Mouse (Mus musculus): ENCODE results near the gene Il1rn. TPM values are rescaled to one million over a fixed set of nuclear protein-coding genes. Genes with fewer than 3 reads are reported as not detected.

Gene Il1rn
- not detected for total RNA-seq (2021)
- long read RNA-seq, result 0 reads

DNA sequence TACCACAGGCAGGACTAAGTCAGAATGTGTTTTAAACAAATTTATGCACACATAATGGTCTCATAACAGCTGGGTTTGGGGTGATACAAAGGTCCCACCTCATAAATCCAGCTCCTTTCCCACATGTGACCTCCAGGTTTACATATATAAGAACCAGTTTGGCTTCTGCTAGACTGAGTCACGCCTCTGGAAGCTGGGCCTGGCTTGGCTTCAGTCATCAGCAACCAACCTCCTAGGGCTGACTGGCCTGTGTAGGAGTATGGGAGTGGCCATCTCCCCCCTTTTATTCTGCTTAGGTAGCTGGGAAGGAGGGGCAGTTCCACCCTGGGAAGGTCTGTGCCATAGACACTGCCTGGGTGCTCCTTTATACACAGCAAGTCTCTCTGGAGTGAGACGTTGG is at the start of gene Il1rn:
Il1rn (plus strand) TSS at position 309 of the 400 bp plus-strand sequence.
- no peak for DNase-seq (ENCODE audit: low spot score in 2 of 2)

DNA sequence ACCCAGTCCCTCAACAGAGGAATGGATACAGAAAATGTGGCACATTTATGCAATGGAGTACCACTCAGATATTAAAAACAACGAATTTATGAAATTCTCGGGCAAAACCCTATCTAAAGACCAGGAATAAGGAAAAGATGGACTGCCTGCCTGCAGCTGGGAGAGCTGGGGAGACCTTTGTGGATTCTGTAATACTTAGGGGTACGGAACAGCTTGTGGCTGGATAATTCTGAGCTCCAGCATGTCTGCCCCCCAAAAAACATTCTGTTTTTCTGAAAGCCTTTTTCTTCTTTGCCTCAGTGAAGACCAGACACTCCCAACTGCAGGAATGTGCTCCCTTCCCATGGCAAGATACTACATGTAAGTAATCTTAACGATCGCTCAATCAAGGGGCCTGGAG is 45.8 kb upstream of the Il1rn start, which contains the start of gene Il1f10:
Il1f10 (plus strand) TSS at position 301 of the 400 bp plus-strand sequence.
- DNase-seq (ENCODE audit: low spot score in 2 of 2), result no peak

DNA sequence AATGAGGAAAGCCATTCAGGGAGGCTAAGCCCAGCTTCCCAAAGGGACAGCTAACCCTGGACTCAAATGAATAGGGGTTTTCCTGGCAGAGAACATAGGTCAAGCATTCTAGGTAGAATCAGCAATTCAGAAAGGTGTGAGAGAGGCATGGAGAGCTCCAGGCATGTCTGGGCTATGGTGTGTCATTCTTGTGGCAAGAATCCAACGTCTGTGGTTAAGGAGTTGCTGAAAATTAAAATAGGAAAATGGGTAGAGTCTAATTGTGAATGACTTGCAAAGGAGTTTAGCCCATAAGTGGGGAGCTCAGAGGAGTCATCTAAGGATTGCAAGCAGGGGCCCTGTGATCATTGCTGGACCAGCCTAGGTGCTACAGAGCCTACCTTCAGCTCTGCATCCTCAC is 42.0 kb upstream of the Il1rn start:
- DNase-seq (ENCODE audit: low spot score in 2 of 2), result no peak

DNA sequence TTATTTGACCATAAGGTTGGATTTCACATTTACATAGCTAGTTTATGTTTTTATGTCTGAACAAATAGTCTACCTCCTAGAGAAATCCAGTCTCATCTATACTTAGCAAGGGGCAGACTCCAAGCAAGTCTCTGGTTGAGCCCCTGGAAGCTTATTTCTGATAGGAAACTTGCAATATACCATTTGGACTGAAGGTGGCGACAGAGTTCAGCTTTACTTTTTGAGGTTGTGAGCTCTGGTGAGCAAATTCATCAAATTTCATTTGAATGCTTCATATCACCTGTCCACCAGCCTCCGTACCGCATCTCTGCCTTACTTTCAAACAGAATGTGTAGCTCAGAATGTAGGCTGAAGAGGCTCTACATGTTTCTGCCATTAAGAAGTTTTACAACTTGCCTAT is 39.8 kb upstream of the Il1rn start:
- peak; percentile 58 to 70 for DNase-seq (ENCODE audit: low spot score in 2 of 2)

DNA sequence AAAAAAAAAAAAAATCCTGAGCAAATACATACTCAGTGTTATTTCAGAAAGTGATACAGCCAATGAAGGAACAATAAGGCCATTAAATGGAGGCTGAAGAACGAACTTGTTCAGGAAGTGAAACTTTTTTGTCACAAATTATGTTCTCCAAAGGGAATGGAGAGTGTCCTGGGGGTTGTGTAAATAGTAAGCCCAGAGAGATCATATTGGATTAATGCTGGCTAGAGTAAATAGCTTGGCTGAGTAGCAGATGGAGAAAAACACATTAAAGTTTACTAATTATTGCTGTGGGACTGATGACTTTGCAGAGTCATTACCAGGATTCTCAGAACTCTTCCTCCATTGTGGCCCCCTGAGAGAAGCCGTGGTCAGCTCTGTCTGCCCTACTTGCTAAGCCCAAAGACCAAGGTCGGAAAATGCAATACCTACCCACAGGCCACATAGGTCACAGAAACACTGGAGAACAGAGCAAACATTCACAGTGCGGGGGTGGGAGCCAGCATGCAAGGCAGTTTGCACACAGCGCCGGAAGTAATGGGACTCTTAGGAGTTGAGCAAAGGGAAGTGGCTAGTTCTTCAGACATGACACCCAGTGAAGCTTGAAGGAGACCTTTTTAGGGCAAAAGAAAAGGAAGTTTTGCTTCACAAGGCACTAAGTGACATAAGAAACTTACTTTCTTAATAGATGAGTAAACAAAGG is 25.2 kb upstream of the Il1rn start:
- no peak for DNase-seq (ENCODE audit: low spot score in 2 of 2)

DNA sequence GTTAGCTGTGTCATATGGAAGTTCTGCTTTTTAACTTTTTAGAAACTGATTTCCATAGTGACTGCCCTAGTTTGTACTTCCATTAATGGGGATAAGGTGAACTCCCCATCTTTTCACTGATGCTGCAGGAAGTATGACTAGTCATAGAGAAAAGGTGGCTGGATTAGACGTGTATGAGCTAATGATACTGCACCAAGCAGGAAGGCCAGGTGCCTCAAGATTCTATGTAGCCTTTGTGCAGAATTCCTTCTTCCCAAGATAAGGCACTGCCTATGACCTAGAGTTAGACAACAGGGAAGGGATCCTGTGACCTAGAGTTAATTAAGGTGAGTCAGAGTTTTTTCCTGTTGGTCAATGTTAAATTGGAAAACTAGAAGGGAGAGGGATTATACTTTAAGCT is 19.7 kb upstream of the Il1rn start:
- DNase-seq (ENCODE audit: low spot score in 2 of 2), result no peak

DNA sequence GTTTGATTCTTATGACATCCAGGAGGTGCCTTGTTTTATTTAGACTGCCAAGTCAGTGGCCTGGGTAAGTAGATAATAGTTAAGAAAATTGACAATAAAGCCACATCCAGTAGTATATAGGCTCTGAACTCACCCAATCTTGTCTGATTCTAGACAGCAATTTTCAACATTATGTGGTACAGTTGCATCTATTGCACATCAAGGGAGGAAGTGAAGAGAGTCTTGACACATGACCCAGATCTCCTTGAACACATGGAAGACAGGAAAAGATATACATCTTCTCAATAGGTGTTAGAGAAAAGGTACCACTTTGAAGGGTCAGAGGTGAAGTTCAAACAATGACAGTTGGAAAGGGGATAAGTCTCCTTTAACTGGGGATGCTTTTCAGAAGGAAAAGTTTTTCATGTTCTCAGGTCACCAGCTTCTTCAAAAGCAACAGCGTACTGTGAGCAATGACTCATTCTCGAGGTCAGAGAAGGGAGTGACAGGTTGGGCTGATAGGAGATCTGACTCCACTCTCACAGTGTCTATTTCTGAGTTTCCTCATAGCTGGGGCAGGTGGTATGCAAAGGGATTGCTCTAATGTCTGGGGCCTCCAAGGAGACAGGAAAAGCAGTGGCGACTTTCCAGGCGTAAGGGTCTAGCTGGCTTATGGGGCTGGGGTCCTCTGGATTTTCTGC is 18.6 kb upstream of the Il1rn start:
- no peak for DNase-seq (ENCODE audit: low spot score in 2 of 2)

DNA sequence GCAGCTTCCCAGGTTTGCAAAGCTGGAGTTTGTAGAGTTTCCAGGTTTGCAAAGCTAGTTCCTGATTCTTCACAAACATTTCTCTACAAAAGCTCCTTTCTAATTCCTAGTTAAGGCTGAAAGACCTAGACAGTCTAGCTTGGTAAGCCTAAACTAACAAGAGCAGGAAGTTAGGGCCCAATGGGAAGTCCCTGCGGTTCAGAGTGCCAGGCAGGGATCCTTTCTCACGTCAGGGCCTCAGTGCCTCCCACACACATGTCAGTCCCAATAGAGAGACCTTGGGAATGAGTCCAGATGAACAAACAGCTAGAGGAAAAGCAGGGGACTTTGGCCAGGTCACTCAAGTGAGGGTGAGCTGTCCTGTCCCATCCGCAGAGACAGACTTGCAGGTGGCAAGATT is 1.3 kb upstream of the Il1rn start:
- DNase-seq (ENCODE audit: low spot score in 2 of 2), result no peak

DNA sequence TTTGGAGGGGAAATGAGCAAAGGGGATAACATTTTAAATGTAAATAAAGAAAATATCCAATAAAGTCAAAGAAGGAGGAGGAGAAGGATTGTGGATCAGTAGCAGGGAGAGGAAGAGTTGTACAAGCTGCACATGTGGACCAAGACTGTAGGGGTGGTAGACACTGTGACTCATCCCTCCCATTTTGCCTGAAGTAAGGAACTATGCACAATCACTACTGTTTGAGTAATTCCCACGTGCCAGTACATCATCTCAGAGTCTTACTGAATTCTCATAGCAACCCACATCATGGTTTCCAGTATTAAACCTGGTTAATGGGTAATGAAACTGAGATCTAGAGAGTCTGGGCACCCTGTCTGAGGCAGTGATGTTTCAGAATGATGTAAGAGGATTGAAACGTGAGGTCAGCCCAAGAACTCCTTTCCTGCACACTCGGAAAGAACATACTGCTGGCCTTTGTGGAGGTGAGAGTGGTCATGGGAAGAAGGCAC is 4.8 kb downstream of the Il1rn start:
- DNase-seq (ENCODE audit: low spot score in 2 of 2), result no peak

DNA sequence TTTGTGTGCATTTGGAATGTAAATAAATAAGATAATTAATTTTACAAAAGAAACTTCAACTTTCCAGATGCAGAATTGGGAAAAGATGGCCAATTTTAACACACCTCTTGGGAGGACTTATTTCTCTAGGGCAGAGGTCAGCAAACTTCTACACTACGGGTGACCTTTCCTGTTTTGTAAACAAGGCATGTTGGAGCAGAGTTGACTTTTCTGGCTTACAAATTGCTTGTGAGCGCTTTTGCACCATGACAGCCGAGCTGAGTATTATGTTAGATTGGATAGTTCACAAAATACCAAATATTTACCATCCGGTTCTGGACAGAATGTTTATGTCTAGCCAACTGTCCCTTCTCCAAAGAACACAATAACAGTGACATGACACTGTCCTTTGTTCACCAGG is 8.0 kb downstream of the Il1rn start:
- no peak for DNase-seq (ENCODE audit: low spot score in 2 of 2)

DNA sequence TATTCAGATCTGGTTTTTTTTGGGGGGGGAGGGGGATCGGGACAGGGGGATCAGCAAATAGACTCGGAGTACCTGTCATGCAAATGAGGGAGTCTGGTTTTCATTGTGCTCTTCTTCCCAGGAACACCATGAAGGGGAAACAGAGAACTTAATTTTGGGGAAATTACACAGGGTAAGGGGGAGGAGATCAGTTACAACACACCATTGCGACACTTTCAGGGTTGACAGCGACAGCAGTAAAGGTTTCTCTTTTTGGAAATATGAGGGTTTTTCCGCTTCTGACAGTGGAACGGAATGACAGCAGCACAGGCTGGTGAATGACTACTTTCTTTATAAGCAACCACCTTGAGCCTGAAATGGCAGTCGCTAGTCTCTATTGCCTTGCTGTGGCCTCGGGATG is 8.4 kb downstream of the Il1rn start:
- no peak for DNase-seq (ENCODE audit: low spot score in 2 of 2)

DNA sequence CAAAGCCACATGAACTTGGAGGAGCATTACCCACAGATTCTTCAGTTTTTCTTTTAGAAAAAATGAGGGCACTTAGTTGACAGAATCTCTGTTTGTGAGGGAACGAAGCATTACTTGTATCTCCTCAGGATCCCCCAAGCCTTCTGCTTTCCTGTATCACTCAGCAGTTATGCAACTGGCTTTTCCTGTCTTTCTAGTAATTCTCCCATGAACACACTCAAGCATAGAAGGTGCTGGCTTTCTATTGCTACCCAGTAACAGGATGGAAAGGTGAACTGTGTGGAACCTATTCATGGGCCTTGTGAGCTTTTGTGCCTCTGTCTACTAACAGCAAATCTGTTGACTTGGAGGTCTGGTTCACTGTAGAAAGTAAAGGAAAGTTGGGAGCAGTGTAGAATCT is 11.3 kb downstream of the Il1rn start:
- DNase-seq (ENCODE audit: low spot score in 2 of 2), result no peak

DNA sequence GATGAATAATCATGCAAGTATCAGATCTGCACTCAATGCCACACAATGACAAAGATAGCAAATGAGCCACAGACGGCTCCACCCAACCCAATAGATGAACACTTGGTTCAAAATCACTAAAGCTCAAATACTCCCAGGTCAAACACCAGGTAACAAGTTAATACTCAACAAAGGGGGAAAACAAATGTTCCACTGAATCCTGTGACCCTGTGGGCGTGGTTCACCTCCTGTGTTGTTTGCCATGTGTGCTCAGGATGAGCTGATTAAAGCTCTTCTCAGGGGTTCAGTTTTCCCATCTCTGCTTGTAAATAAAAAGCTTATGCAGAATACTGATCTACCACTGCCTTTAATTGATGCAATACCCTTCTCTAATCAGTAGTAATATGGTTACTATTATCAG is 14.5 kb downstream of the Il1rn start:
- no peak for DNase-seq (ENCODE audit: low spot score in 2 of 2)

DNA sequence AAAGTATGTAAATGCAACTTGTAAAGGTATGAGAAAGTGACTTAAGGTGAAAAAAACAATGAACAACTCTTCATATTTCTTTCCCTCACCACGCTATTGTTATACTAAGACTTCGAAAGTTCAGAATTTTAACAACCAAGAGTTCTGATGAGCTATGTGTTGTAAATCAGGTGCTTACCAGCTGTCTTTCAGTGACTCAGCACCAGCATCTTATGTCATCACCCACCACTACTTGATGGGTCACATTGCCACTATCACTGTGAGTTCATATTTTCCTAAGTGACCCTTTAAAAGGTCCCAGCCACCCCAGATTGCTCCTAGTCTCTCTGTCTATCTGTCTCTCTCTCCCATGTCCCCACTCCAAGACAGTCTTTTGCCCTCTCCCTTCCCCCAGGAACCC is 16.4 kb downstream of the Il1rn start:
- DNase-seq (ENCODE audit: low spot score in 2 of 2), result no peak

DNA sequence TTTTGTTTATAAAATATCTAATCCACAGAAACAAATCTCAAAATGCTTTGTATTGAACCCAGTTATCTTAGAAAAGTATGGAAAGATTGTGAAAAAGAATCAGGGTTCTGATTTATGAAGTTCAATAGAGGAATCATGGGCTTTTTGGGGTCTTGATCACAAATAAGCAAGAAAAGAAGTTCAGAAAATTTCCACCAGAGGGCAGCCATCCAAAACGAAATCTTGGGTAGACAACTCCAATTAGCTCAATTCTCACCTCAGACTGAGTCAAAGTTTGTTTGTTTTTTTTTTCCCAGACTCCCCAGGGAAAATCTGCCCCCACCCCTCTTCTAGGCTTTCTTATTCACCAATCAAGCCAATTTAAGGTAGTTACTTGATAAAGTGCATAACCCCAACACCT is 21.0 kb downstream of the Il1rn start:
- DNase-seq (ENCODE audit: low spot score in 2 of 2), result peak; percentile 34 to 51

DNA sequence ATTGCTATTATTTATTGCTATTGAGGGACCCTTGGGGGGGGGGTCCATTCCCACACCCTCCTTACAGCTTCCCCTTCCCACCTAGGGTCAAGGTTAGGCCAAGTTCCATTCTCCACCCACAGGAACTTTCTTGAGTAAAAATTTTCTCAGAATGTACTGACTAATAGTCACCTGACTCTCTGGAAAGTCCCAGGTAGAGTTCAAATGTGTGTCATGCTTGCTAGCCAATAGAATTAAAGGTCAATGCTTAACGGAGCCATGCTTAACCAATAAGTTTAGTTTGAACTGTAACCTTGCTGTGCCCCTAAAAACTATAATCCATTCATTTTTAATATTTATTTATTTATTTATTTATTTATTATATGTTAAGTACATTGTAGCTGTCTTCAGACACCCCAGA is 22.7 kb downstream of the Il1rn start:
- no peak for DNase-seq (ENCODE audit: low spot score in 2 of 2)

DNA sequence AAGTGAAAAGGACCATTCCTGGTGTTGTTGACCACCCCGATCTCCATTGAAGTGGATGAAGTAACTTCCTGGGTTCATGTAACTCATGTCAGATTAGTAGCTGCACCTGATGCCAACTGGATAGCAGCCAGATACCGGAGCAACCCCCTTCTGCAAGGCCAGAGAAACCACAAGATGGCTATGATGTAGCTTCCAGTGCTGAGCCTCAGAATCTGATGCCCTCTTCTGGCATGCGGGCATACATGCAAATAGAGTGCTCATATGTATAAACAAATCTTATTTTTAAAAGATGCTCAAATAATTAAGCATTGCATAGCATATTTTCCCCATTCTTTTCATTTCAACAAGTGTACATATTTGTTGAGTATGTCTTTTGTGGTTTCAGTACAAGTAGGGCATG is 27.2 kb downstream of the Il1rn start:
- DNase-seq (ENCODE audit: low spot score in 2 of 2), result no peak

DNA sequence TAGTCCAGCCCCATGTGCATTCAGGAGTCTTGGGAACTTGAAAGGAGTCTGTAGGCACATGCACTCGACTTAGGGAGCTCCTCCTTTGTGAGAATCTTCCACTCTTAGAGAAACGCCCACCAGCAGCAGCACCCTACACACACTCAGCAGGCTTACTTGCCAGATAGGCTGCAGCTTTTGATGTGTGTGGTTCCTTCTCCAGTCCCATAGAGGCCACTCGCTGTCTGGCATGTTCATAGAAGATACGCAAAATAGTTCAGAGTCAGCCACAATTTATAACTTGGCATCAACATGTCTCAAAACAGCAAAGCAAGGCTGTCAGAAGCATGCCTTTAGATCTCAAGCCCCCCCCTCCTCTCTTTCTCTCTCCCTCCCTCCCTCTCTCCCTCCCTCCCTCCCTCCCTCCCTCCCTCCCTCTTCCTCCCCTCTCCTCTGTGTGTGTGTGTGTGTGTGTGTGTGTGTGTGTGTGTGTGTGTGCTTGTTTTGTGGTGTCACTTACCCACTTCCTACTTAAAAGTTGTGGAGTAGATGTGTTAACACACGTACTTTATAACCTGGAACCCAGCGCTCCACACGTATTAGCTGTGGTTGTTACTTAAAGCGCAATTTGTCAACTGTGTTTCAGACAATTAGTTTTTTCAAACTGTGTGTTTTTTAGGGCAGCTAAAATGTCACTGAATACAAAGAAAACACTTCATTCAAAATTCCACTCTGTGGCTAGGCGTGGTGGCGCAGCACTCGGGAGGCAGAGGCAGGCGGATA is 29.7 kb downstream of the Il1rn start:
- DNase-seq (ENCODE audit: low spot score in 2 of 2), result no peak

DNA sequence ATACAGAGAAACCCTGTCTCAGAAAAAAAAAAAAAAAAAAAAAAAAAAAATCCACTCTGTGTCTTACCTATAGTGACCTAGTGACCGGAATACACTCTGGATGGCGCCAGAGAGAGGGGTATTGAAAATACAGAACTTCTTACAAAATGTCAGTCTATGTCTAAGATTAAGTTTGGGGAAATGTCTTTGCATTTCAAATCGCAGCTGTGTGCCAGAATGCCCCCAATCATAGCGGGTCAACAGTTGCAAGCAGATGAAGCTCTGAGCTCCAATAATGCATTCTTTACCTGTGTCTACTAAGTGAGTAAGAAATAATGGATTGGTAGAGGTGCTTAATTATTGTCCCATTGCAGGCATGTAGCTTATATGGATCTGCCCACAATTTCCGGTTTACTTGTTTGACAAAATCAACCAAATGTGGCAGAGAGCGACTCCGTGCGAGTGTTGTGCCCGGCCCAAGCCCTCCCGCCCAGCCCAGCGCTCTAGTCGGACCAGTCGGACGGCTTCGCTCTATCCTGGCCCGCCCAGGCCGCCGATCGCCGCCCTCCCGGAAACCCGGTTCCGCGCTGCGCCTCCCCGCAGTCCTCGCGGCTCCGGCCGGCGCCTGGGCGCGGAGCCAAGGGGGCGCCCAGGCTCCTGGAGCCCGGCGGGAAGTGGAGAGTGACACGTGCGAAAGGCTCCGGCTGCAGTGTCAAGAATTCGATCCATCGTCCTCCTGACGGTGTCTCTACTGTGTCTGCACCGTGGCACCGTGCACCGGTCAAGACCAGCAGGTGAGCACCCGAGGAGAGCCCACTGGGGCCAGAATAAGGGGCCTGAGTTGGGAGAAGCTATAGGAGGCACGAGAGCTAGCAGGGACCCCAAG is 30.6 kb downstream of the Il1rn start, which contains the start of gene Psd4:
Psd4 (plus strand) TSS at position 551 of the 865 bp plus-strand sequence.
- DNase-seq (ENCODE audit: low spot score in 2 of 2), result peak; percentile 26 to 42

DNA sequence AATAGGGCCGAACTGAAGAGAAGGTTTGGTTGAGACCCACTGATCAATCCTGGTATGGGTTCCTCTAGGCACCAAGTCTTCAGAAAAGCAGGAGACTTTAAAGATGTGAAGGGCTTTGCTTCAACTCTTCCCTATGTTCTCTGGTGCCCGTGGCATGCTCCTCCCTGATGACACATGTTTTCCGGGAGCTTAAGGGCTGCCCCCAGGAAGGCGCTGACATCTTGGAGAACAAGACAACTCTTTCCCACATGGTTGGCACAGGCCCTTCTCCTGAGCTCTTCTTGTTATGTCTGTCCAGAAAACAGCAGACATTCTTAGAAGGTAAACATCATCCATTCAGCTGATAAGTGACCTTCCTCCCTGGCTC is 31.2 kb downstream of the Il1rn start:
- no peak for DNase-seq (ENCODE audit: low spot score in 2 of 2)

Measured in layer of hippocampus, postnatal 10 days (tissue).